Mouse (Mus musculus): Measurements from ENCODE around the gene Naa80. TPM values are rescaled to one million over a fixed set of nuclear protein-coding genes. Genes with fewer than 3 reads are reported as not detected.
A peak's percentile ranks its signal among the peaks of the same experiment; 100 is the strongest.

Gene Naa80
- polyA plus RNA-seq, 1 experiment: 19.5 TPM

GRCm38 (mm10) chr9:107627387-107628255 is 48.9 kb downstream of the Naa80 start:
- H3K4me3 ChIP-seq (replicated peaks; ENCODE audit: insufficient read depth, low read depth, low read length): no peak overlapping the region
- H3K4me1 ChIP-seq (ENCODE audit: control insufficient read depth, insufficient read depth, low read length): peaks cover 50% of the 10 kb centered on the region
- no peak for TF ChIP-seq CTCF (IDR thresholded peaks at IDR 0.05; ENCODE audit: borderline replicate concordance, insufficient read depth, low read depth, low read length)
- TF ChIP-seq POLR2A (IDR thresholded peaks at IDR 0.05; ENCODE audit: borderline replicate concordance, insufficient read depth, low read length): no peak
- no peak overlapping the region; the same call in 1 of the 2 replicates for H3K27ac ChIP-seq (ENCODE audit: insufficient read depth, low read length)
- no peak for DNase-seq
- WGBS: 52% methylated on average over 20 of the region's 20 CpGs
- no peaks in the 10 kb centered on the region for H3K27me3 ChIP-seq (ENCODE audit: control insufficient read depth, insufficient read depth, low read length)

- H3K27me3 ChIP-seq (ENCODE audit: control insufficient read depth, insufficient read depth, low read length): no peaks in the 10 kb centered on the region
- no peak overlapping the region for H3K4me3 ChIP-seq (replicated peaks; ENCODE audit: insufficient read depth, low read depth, low read length)
- peaks cover 51% of the 10 kb centered on the region for H3K4me1 ChIP-seq (ENCODE audit: control insufficient read depth, insufficient read depth, low read length)
- H3K27ac ChIP-seq (ENCODE audit: insufficient read depth, low read length): no peak overlapping the region
- 37% methylated on average over 14 of the region's 15 CpGs for WGBS
- TF ChIP-seq POLR2A (IDR thresholded peaks at IDR 0.05; ENCODE audit: borderline replicate concordance, insufficient read depth, low read length): no peak
- TF ChIP-seq CTCF (IDR thresholded peaks at IDR 0.05; ENCODE audit: borderline replicate concordance, insufficient read depth, low read depth, low read length): no peak
- DNase-seq: no peak
Measured at GRCm38 (mm10) chr9:107628721-107629410, 50.2 kb downstream of the Naa80 start.

- H3K4me3 ChIP-seq (replicated peaks; ENCODE audit: insufficient read depth, low read depth, low read length): no peak overlapping the region
- H3K27ac ChIP-seq (ENCODE audit: insufficient read depth, low read length): no peak overlapping the region
- 20% methylated on average over 4 of the region's 4 CpGs for WGBS
- H3K27me3 ChIP-seq (ENCODE audit: control insufficient read depth, insufficient read depth, low read length): no peaks in the 10 kb centered on the region
- H3K4me1 ChIP-seq (ENCODE audit: control insufficient read depth, insufficient read depth, low read length): peaks cover 51% of the 10 kb centered on the region
- DNase-seq: no peak
- TF ChIP-seq CTCF (IDR thresholded peaks at IDR 0.05; ENCODE audit: borderline replicate concordance, insufficient read depth, low read depth, low read length) (no peak), POLR2A (IDR thresholded peaks at IDR 0.05; ENCODE audit: borderline replicate concordance, insufficient read depth, low read length) (no peak)
Measured at GRCm38 (mm10) chr9:107629411-107629730, 50.7 kb downstream of the Naa80 start.

- H3K4me3 ChIP-seq (replicated peaks; ENCODE audit: insufficient read depth, low read depth, low read length): no peak overlapping the region
Measured at GRCm38 (mm10) chr9:107629901-107630425, 51.3 kb downstream of the Naa80 start.

GRCm38 (mm10) chr9:107630576-107630975 is 51.9 kb downstream of the Naa80 start:
- no peak overlapping the region for H3K4me3 ChIP-seq (replicated peaks; ENCODE audit: insufficient read depth, low read depth, low read length)
- H3K27ac ChIP-seq (ENCODE audit: insufficient read depth, low read length): no peak overlapping the region
- peaks cover 41% of the 10 kb centered on the region for H3K4me1 ChIP-seq (ENCODE audit: control insufficient read depth, insufficient read depth, low read length)
- peak; percentile 46 to 56 for DNase-seq
- TF ChIP-seq POLR2A (IDR thresholded peaks at IDR 0.05; ENCODE audit: borderline replicate concordance, insufficient read depth, low read length) (no peak), CTCF (IDR thresholded peaks at IDR 0.05; ENCODE audit: borderline replicate concordance, insufficient read depth, low read depth, low read length) (no peak)
- no peaks in the 10 kb centered on the region for H3K27me3 ChIP-seq (ENCODE audit: control insufficient read depth, insufficient read depth, low read length)
- 62% methylated on average over 4 of the region's 4 CpGs for WGBS

More at GRCm38 (mm10) chr9:107629901-107630425, 51.3 kb downstream of the Naa80 start:
- TF ChIP-seq CTCF (IDR thresholded peaks at IDR 0.05; ENCODE audit: borderline replicate concordance, insufficient read depth, low read depth, low read length): no peak
- TF ChIP-seq POLR2A (IDR thresholded peaks at IDR 0.05; ENCODE audit: borderline replicate concordance, insufficient read depth, low read length): no peak
- Histone ChIP-seq H3K27ac (ENCODE audit: insufficient read depth, low read length) (no peak overlapping the region), H3K4me1 (ENCODE audit: control insufficient read depth, insufficient read depth, low read length) (peaks cover 45% of the 10 kb centered on the region), H3K27me3 (ENCODE audit: control insufficient read depth, insufficient read depth, low read length) (no peaks in the 10 kb centered on the region)
- no peak for DNase-seq
- WGBS: 48% methylated on average over 14 of the region's 14 CpGs

- Histone ChIP-seq H3K27ac (ENCODE audit: insufficient read depth, low read length) (no peak overlapping the region), H3K4me1 (ENCODE audit: control insufficient read depth, insufficient read depth, low read length) (peaks cover 36% of the 10 kb centered on the region), H3K4me3 (replicated peaks; ENCODE audit: insufficient read depth, low read depth, low read length) (no peak overlapping the region), H3K27me3 (ENCODE audit: control insufficient read depth, insufficient read depth, low read length) (no peaks in the 10 kb centered on the region)
- 72% methylated on average over 9 of the region's 9 CpGs for WGBS
- TF ChIP-seq POLR2A (IDR thresholded peaks at IDR 0.05; ENCODE audit: borderline replicate concordance, insufficient read depth, low read length) (no peak), CTCF (IDR thresholded peaks at IDR 0.05; ENCODE audit: borderline replicate concordance, insufficient read depth, low read depth, low read length) (no peak)
- DNase-seq: no peak
Measured at GRCm38 (mm10) chr9:107631311-107631826, 52.7 kb downstream of the Naa80 start.

- no peak for DNase-seq
- Histone ChIP-seq H3K4me3 (replicated peaks; ENCODE audit: insufficient read depth, low read depth, low read length) (no peak overlapping the region), H3K4me1 (ENCODE audit: control insufficient read depth, insufficient read depth, low read length) (peaks cover 31% of the 10 kb centered on the region), H3K27me3 (ENCODE audit: control insufficient read depth, insufficient read depth, low read length) (no peaks in the 10 kb centered on the region), H3K27ac (ENCODE audit: insufficient read depth, low read length) (no peak overlapping the region)
- WGBS: 80% methylated on average over 8 of the region's 8 CpGs
- TF ChIP-seq CTCF (IDR thresholded peaks at IDR 0.05; ENCODE audit: borderline replicate concordance, insufficient read depth, low read depth, low read length) (no peak), POLR2A (IDR thresholded peaks at IDR 0.05; ENCODE audit: borderline replicate concordance, insufficient read depth, low read length) (no peak)
Measured at GRCm38 (mm10) chr9:107631861-107632260, 53.2 kb downstream of the Naa80 start.
